Mouse (Mus musculus) heart, embryonic 16.5 days (tissue): Measurements from ENCODE around the gene St6galnac3. TPM values are rescaled to one million over a fixed set of nuclear protein-coding genes. Genes with fewer than 3 reads are reported as not detected.

ENCODE experiments used
- ATAC-seq: fragments of 200-750 bp; cut with Nextera tagmentation; replicated peaks from 2 replicates; pipeline ENCODE4 v1.8.0; 2017; ENCODE audit warnings: moderate number of reproducible peaks; ENCODE audit not compliant: insufficient read depth, low FRiP score; ENCODE audit errors: extremely low read depth
- H3K27ac ChIP-seq: fragments of 300-500 bp; sonication (generic); 2 replicates; pipeline ENCODE4 v1.5.1; 2014; ENCODE audit warnings: mild to moderate bottlenecking, low read length, control low read depth, moderate library complexity
- H3K27me3 ChIP-seq: fragments of 300-500 bp; sonication (generic); 2 replicates; pipeline ENCODE4 v1.6.1; 2014; ENCODE audit warnings: low read length, mixed read lengths; ENCODE audit not compliant: control insufficient read depth, insufficient read depth
- H3K36me3 ChIP-seq: fragments of 300-500 bp; sonication (generic); 2 replicates; pipeline ENCODE4 v1.6.1; 2014; ENCODE audit not compliant: control insufficient read depth, insufficient read depth
- H3K4me1 ChIP-seq: fragments of 300-500 bp; sonication (generic); 2 replicates; pipeline ENCODE4 v1.6.1; 2014; ENCODE audit warnings: low read length, mixed read lengths; ENCODE audit not compliant: control insufficient read depth, insufficient read depth
- H3K4me2 ChIP-seq: fragments of 300-500 bp; sonication (generic); 2 replicates; pipeline ENCODE4 v1.6.1; 2014; ENCODE audit warnings: low read depth, mild to moderate bottlenecking, control low read depth, low read length
- H3K4me3 ChIP-seq: fragments of 300-500 bp; sonication (generic); 2 replicates; pipeline ENCODE4 v1.5.1; 2014; ENCODE audit warnings: mild to moderate bottlenecking, control low read depth, low read length
- H3K9ac ChIP-seq: fragments of 300-500 bp; sonication (generic); 2 replicates; pipeline ENCODE4 v1.6.1; 2014; ENCODE audit warnings: low read length, control low read depth
- H3K9me3 ChIP-seq: fragments of 300-500 bp; sonication (generic); replicated peaks from 2 replicates; pipeline ENCODE4 v1.6.1; 2016; ENCODE audit warnings: low read length; ENCODE audit not compliant: control insufficient read depth
- WGBS: fragments of 180-500 bp; shearing (Covaris S2); extraction: QIAGEN DNeasy Blood & Tissue Kit; methylation state at CpG from one replicate; pipeline ENCODE4 v1.1.7; 2014; 5-methylcytosine and 5-hydroxymethylcytosine counted together
- polyA plus RNA-seq: library from polyadenylated mRNA; unstranded; fragments of >200 nt; fragmentation: Nextera tagmentation; extraction: Ambion mirVana; gene quantifications from 2 replicates; pipeline ENCODE4 v1.2.1, GENCODE M21; 2015

Gene St6galnac3
- polyA plus RNA-seq, 1 experiment from 2014 or later, result 20.8 TPM

DNA sequence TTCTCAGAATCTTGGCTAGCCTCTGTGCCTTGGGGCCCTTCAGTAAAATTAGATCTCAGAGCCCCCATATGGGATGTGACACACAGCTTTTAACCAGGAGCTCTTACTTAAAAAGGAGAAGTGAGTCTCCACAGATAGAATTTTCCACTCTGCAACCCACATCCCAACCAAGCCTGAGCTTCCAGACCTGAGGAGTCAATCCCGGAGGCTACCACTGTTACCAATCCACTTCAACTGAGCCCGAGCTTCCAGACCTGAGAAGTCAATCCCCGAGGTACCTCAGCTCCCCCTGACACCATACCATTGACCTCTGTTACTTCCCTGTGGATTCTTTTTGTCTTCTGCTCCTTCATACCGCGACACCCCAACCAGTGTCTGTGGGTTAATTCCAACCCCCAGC lies 463.0 kb downstream of the St6galnac3 start:
- no peak for ATAC-seq
- H3K27me3 ChIP-seq, result no peaks in the 10 kb centered on the region
- WGBS, result 85% methylated on average over 5 of the region's 5 CpGs

DNA sequence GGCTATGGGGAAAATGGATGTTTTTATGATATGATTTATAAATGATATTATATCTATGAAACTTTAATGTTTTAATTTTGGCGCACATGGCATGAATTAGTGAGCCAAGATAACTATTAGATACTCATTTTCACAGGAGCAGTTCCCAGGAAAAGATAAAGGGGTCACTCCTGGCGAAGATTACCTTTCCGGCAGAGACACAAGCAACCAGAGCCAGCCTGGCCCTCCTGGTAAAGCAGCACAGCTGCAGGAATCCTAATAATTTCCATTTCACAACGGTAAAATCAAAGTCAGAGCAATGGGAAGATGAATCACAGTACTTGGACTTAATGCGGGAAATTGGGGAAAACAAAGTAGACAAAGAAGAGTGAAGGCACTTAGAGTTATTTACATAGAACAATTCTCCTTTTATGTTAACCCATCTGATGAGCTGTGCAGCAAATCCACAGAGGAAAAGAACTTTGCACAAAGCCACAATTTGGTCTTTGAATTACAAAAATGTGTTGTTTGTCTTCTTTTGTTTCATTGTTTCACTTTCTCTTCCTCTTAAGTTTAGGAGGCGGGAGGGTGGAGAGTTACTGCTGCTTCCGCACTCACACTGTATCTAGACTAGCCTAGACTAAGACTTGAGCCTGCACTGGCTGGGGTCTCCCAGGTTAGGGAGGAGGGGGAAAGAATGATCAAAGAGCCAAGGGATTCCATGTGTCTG lies 464.6 kb downstream of the St6galnac3 start:
- Histone ChIP-seq H3K36me3 (no peaks in the 10 kb centered on the region), H3K27ac (no peak overlapping the region), H3K27me3 (no peaks in the 10 kb centered on the region), H3K4me3 (no peak overlapping the region), H3K4me1 (no peaks in the 10 kb centered on the region), H3K4me2 (no peak overlapping the region), H3K9me3 (no peaks in the 10 kb centered on the region), H3K9ac (no peak overlapping the region)
- ATAC-seq, result no peak
- WGBS, result 60% methylated on average over 7 of the region's 7 CpGs

More for the DNA sequence above, 463.0 kb downstream of the St6galnac3 start:
- Histone ChIP-seq H3K9me3 (no peaks in the 10 kb centered on the region), H3K4me2 (no peak overlapping the region), H3K4me1 (no peaks in the 10 kb centered on the region), H3K4me3 (no peak overlapping the region), H3K9ac (no peak overlapping the region), H3K27ac (no peak overlapping the region), H3K36me3 (no peaks in the 10 kb centered on the region)

DNA sequence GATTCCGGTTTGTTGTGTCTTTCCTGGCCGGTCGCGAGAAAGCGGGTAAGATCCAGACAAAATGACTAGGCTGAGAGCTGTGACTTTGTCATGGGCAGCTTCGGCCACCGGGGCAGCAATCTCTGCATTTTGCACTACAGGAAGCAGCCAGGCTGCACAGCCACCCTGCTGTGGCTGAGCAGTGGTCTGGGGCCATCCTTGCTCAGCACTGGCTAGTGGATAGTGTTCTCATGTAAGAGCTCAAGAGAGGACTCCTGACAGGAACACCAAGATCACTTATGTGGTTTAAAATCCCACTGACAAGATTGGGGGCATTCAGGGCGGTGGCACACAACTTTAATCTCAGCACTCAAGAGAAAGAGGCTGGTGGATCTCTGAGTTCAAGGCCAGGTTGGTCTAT lies 469.1 kb downstream of the St6galnac3 start:
- 88% methylated on average over 8 of the region's 8 CpGs for WGBS
- Histone ChIP-seq H3K4me2 (no peak overlapping the region), H3K9me3 (no peaks in the 10 kb centered on the region), H3K4me3 (no peak overlapping the region), H3K27ac (no peak overlapping the region), H3K27me3 (no peaks in the 10 kb centered on the region), H3K36me3 (no peaks in the 10 kb centered on the region), H3K9ac (no peak overlapping the region), H3K4me1 (no peaks in the 10 kb centered on the region)
- ATAC-seq, result no peak

DNA sequence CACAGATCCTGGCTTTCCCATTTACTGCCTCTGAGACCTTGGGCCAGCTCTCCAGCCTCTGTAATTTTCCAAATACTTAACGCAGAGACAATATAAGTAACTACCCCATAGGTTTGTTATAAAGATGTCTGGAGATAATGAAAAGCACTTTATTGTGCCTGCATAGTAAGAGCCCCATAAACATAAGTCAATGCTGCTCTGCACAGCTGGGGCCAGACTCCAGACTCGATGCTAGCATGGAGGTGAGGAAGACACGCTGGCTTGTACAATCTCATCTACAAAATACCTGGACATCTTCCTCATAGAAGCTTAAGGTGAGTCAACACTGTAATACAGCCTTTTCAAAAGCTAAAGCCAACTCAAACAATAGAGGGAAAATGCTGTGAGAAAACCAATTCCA lies 473.3 kb downstream of the St6galnac3 start:
- H3K9ac ChIP-seq, result no peak overlapping the region
- 86% methylated on average over 3 of the region's 3 CpGs for WGBS
- H3K4me2 ChIP-seq, result no peak overlapping the region
- no peaks in the 10 kb centered on the region for H3K27me3 ChIP-seq
- H3K27ac ChIP-seq, result no peak overlapping the region
- H3K9me3 ChIP-seq, result no peaks in the 10 kb centered on the region
- ATAC-seq, result no peak
- H3K4me1 ChIP-seq, result no peaks in the 10 kb centered on the region
- no peak overlapping the region for H3K4me3 ChIP-seq
- no peaks in the 10 kb centered on the region for H3K36me3 ChIP-seq

DNA sequence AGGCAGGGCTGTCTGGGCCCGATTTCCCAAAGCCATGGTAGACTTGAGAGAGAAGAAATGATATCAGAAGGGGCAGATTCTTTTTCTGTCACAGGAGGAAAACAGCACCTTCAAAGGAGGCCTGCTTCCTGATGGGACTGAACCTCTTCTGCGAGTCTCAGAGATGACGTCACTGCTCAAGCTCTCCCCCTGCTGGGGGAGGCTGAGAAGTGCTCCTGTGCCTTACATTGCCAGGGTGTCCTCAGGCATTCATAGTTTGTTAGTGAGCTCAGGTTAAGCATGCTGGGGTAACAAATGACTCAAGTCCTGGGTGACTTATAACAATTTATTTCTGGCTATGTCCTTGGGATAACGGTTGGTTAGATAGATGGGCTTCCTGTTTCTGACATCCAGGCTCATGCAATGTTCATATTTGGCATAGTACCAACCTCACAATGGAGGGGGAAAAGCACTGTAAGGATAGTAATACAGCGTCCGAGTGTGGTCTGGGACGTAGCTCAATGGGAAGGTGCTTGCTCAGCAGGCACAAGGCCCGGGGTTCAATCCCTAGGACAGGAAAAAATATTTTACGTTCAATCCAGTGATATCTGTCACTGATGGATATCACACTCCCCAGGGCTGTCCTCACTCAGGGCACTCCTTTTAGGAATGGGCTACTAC lies 474.2 kb downstream of the St6galnac3 start:
- WGBS, result 41% methylated on average over 9 of the region's 9 CpGs
- no peak overlapping the region for H3K4me2 ChIP-seq
- 0 out of 2 replicates have a peak, but pooled peaks have one; percentile 38 for ATAC-seq

DNA sequence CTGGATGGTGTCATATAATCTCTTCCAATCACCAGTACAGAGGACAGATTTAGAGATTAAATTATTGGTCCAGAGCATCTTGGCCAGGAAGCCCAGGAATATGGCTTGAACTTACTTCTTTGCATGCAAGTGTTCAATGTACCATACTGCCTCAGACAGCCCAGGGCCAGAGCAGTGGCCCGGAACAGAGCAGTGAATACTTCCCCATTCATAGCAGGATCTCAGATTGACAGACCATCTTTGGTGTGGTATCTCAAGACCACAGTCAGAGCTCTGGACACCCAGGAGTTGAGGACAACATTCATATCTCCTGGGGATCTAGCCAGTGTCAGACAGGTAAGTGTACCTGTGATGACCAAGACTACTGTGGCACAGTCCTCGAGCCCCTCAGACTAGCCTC lies 476.1 kb downstream of the St6galnac3 start:
- H3K4me3 ChIP-seq, result no peak overlapping the region
- H3K4me1 ChIP-seq, result no peaks in the 10 kb centered on the region
- H3K4me2 ChIP-seq, result no peak overlapping the region
- 86% methylated on average over 2 of the region's 2 CpGs for WGBS
- no peak overlapping the region for H3K27ac ChIP-seq
- H3K9ac ChIP-seq, result no peak overlapping the region
- no peaks in the 10 kb centered on the region for H3K9me3 ChIP-seq
- no peak for ATAC-seq
- H3K36me3 ChIP-seq, result no peaks in the 10 kb centered on the region
- H3K27me3 ChIP-seq, result no peaks in the 10 kb centered on the region

More for the DNA sequence above, 474.2 kb downstream of the St6galnac3 start:
- Histone ChIP-seq H3K27me3 (no peaks in the 10 kb centered on the region), H3K4me1 (no peaks in the 10 kb centered on the region), H3K27ac (no peak overlapping the region), H3K9ac (no peak overlapping the region), H3K4me3 (no peak overlapping the region), H3K36me3 (no peaks in the 10 kb centered on the region), H3K9me3 (no peaks in the 10 kb centered on the region)

DNA sequence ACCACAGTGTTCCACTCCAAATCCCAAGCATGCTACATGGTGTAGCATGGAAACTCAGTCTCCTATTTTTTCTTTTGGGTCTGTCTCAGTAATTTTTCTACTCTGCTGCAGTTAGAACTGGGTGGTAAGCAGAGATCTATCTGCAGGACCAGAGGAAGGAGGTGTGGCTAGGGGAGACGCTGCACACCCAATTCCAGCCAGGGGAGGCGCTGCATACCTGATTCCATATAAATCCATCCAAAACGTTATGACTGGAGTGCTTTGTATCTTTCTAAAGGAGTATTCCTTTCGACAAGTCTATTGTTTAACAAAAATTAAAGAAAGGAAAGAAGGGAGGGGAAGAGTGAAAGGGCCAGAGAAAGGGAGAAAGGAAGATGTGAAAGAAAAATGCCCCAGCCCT lies 476.9 kb downstream of the St6galnac3 start:
- no peak for ATAC-seq
- Histone ChIP-seq H3K9me3 (no peaks in the 10 kb centered on the region), H3K36me3 (no peaks in the 10 kb centered on the region), H3K27me3 (no peaks in the 10 kb centered on the region), H3K9ac (no peak overlapping the region), H3K27ac (no peak overlapping the region), H3K4me1 (no peaks in the 10 kb centered on the region), H3K4me2 (no peak overlapping the region), H3K4me3 (no peak overlapping the region)
- WGBS, result 45% methylated on average over 4 of the region's 4 CpGs

DNA sequence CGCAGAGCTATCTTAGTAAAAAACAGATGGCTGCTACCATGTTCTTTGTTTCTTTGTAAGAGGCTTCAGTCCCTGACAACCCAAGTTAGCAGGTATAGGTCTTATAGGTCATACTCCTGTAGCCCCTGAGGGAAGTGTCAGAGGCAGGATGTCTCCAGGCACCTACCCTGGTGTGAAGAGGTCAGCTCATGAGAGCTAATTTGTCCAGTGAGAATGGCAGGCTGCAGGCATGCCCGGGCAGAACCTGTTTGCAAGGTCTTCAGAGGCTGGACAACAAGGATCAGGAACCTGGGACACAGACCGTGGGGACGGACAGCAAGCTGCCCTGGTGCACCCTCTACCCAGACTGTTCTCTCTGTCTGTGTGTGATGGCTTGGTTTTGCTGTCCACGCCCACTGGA lies 482.4 kb downstream of the St6galnac3 start:
- no peak overlapping the region for H3K4me2 ChIP-seq
- no peak overlapping the region for H3K9ac ChIP-seq
- no peaks in the 10 kb centered on the region for H3K9me3 ChIP-seq
- whole genome bisulfite sequencing, result 63% methylated on average over 5 of the region's 5 CpGs
- H3K27me3 ChIP-seq, result no peaks in the 10 kb centered on the region
- no peak for ATAC-seq
- peaks cover 13% of the 10 kb centered on the region for H3K4me1 ChIP-seq
- no peak overlapping the region for H3K27ac ChIP-seq
- no peaks in the 10 kb centered on the region for H3K36me3 ChIP-seq
- no peak overlapping the region for H3K4me3 ChIP-seq

DNA sequence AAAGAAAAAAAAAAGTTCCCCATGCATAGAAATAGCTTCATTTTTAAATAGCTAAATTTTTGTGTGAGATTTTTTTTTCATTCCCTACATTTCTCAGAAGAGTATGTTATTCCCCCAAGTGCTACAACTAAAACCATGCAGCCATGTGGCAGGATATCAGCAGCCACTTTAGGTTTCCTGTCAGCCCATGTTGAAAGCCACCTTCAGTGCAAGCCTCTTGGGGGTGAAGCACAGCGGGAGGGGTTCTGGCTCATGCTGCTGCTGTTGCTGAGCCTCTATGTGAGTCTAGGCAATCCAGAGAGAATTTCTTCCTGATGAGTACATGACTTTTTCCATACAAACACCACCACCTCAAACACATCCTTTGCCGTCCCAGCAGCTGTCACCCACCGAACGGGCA lies 483.8 kb downstream of the St6galnac3 start:
- Histone ChIP-seq H3K27ac (no peak overlapping the region), H3K9ac (no peak overlapping the region), H3K9me3 (no peaks in the 10 kb centered on the region), H3K4me1 (peaks cover 13% of the 10 kb centered on the region), H3K4me2 (no peak overlapping the region), H3K36me3 (no peaks in the 10 kb centered on the region), H3K27me3 (no peaks in the 10 kb centered on the region), H3K4me3 (no peak overlapping the region)
- WGBS, result 40% methylated on average over 4 of the region's 4 CpGs
- ATAC-seq, result no peak
